Mouse (Mus musculus): ENCODE data around the gene Gm7075. TPM values are rescaled to one million over a fixed set of nuclear protein-coding genes. Genes with fewer than 3 reads are reported as not detected.

Gene Gm7075
- polyA plus RNA-seq, 1 experiment from 2014 or later: not detected

GRCm38 (mm10) chr10:63429785-63430305 lies 8.3 kb upstream of the Gm7075 start, which contains the start of gene Ctnna3:
Gene Ctnna3 (plus strand): TSS chr10:63430098.
- Histone ChIP-seq H3K9me3 (no peaks in the 10 kb centered on the region), H3K36me3 (no peaks in the 10 kb centered on the region), H3K4me1 (no peaks in the 10 kb centered on the region), H3K4me3 (peak within 1 kb of the TSS; percentile 65), H3K27me3 (replicated peaks) (no peaks in the 10 kb centered on the region), H3K4me2 (replicated peaks) (peak within 1 kb of the TSS; percentile 75), H3K27ac (peak within 1 kb of the TSS; percentile 62), H3K9ac (peak within 1 kb of the TSS; percentile 65)
- under 1% methylated on average over 55 of the region's 55 CpGs for WGBS
- peak; percentile 98 for ATAC-seq (ENCODE audit: low FRiP score, low read depth)

- Histone ChIP-seq H3K4me2 (replicated peaks) (peak overlapping the region; percentile 75), H3K36me3 (no peaks in the 10 kb centered on the region), H3K27ac (peak overlapping the region; percentile 62), H3K4me1 (no peaks in the 10 kb centered on the region), H3K9me3 (no peaks in the 10 kb centered on the region), H3K9ac (peak overlapping the region; percentile 65), H3K4me3 (peak overlapping the region; percentile 65), H3K27me3 (replicated peaks) (no peaks in the 10 kb centered on the region)
- peak; percentile 93 for ATAC-seq (ENCODE audit: low FRiP score, low read depth)
- WGBS: under 1% methylated on average over 34 of the region's 34 CpGs
These were observed 7.8 kb upstream of the Gm7075 start for GRCm38 (mm10) chr10:63429380-63429779.

- Histone ChIP-seq H3K27me3 (replicated peaks) (no peaks in the 10 kb centered on the region), H3K9ac (peak overlapping the region; percentile 52), H3K36me3 (no peaks in the 10 kb centered on the region), H3K4me2 (replicated peaks) (peak overlapping the region; percentile 75), H3K4me1 (no peaks in the 10 kb centered on the region), H3K27ac (no peak overlapping the region), H3K9me3 (no peaks in the 10 kb centered on the region), H3K4me3 (peak overlapping the region; percentile 65)
- ATAC-seq (ENCODE audit: low FRiP score, low read depth): no peak
- 3% methylated on average over 11 of the region's 11 CpGs for WGBS
These were observed 7.4 kb upstream of the Gm7075 start for GRCm38 (mm10) chr10:63429023-63429340.

- Histone ChIP-seq H3K9ac (peak overlapping the region; percentile 52), H3K36me3 (no peaks in the 10 kb centered on the region), H3K9me3 (no peaks in the 10 kb centered on the region), H3K27ac (no peak overlapping the region), H3K4me3 (peak overlapping the region; percentile 65), H3K27me3 (replicated peaks) (no peaks in the 10 kb centered on the region), H3K4me1 (no peaks in the 10 kb centered on the region), H3K4me2 (replicated peaks) (peak overlapping the region; percentile 75)
- ATAC-seq (ENCODE audit: low FRiP score, low read depth): no peak
- WGBS: 29% methylated on average over 19 of the region's 19 CpGs
These were observed 6.8 kb upstream of the Gm7075 start for GRCm38 (mm10) chr10:63428243-63429022.

- Histone ChIP-seq H3K27me3 (replicated peaks) (no peaks in the 10 kb centered on the region), H3K4me2 (replicated peaks) (no peak overlapping the region), H3K9ac (no peak overlapping the region), H3K9me3 (no peaks in the 10 kb centered on the region), H3K4me3 (no peak overlapping the region), H3K36me3 (no peaks in the 10 kb centered on the region), H3K27ac (no peak overlapping the region), H3K4me1 (no peaks in the 10 kb centered on the region)
- ATAC-seq (ENCODE audit: low FRiP score, low read depth): no peak
- 83% methylated on average over 8 of the region's 8 CpGs for WGBS
These were observed 5.6 kb upstream of the Gm7075 start for GRCm38 (mm10) chr10:63427146-63427545.

GRCm38 (mm10) chr10:63424475-63424814 lies 2.9 kb upstream of the Gm7075 start:
- H3K27me3 ChIP-seq (replicated peaks): no peaks in the 10 kb centered on the region

GRCm38 (mm10) chr10:63423591-63424474 lies 2.2 kb upstream of the Gm7075 start:
- no peak overlapping the region for H3K4me3 ChIP-seq
- no peaks in the 10 kb centered on the region for H3K9me3 ChIP-seq
- no peaks in the 10 kb centered on the region for H3K36me3 ChIP-seq
- H3K27ac ChIP-seq: no peak overlapping the region
- no peaks in the 10 kb centered on the region for H3K4me1 ChIP-seq
- H3K9ac ChIP-seq: no peak overlapping the region
- WGBS: 85% methylated on average over 9 of the region's 9 CpGs
- no peak overlapping the region for H3K4me2 ChIP-seq (replicated peaks)
- no peak for ATAC-seq (ENCODE audit: low FRiP score, low read depth)
- H3K27me3 ChIP-seq (replicated peaks): no peaks in the 10 kb centered on the region

More at GRCm38 (mm10) chr10:63424475-63424814, 2.9 kb upstream of the Gm7075 start:
- Histone ChIP-seq H3K4me1 (no peaks in the 10 kb centered on the region), H3K36me3 (no peaks in the 10 kb centered on the region), H3K27ac (no peak overlapping the region), H3K4me3 (no peak overlapping the region), H3K4me2 (replicated peaks) (no peak overlapping the region), H3K9ac (no peak overlapping the region), H3K9me3 (no peaks in the 10 kb centered on the region)
- ATAC-seq (ENCODE audit: low FRiP score, low read depth): no peak

- no peak for ATAC-seq (ENCODE audit: low FRiP score, low read depth)
- no peak overlapping the region for H3K4me2 ChIP-seq (replicated peaks)
These were observed 1.1 kb upstream of the Gm7075 start for GRCm38 (mm10) chr10:63422736-63422992.

GRCm38 (mm10) chr10:63417061-63417460 lies 4.5 kb downstream of the Gm7075 start:
- WGBS: 69% methylated on average over 5 of the region's 5 CpGs
- Histone ChIP-seq H3K9ac (no peak overlapping the region), H3K9me3 (no peaks in the 10 kb centered on the region), H3K4me1 (no peaks in the 10 kb centered on the region), H3K4me3 (no peak overlapping the region), H3K27ac (no peak overlapping the region), H3K36me3 (no peaks in the 10 kb centered on the region), H3K27me3 (replicated peaks) (no peaks in the 10 kb centered on the region), H3K4me2 (replicated peaks) (no peak overlapping the region)
- no peak for ATAC-seq (ENCODE audit: low FRiP score, low read depth)

More at GRCm38 (mm10) chr10:63422736-63422992, 1.1 kb upstream of the Gm7075 start:
- Histone ChIP-seq H3K9me3 (no peaks in the 10 kb centered on the region), H3K4me1 (no peaks in the 10 kb centered on the region), H3K9ac (no peak overlapping the region), H3K27ac (no peak overlapping the region), H3K27me3 (replicated peaks) (no peaks in the 10 kb centered on the region), H3K4me3 (no peak overlapping the region), H3K36me3 (no peaks in the 10 kb centered on the region)
- 91% methylated on average over 5 of the region's 5 CpGs for WGBS

- Histone ChIP-seq H3K27ac (no peak overlapping the region), H3K36me3 (no peaks in the 10 kb centered on the region), H3K9ac (no peak overlapping the region), H3K27me3 (replicated peaks) (no peaks in the 10 kb centered on the region), H3K4me1 (no peaks in the 10 kb centered on the region), H3K9me3 (no peaks in the 10 kb centered on the region), H3K4me3 (no peak overlapping the region), H3K4me2 (replicated peaks) (no peak overlapping the region)
- 76% methylated on average over 7 of the region's 7 CpGs for WGBS
- no peak for ATAC-seq (ENCODE audit: low FRiP score, low read depth)
These were observed 5.7 kb downstream of the Gm7075 start for GRCm38 (mm10) chr10:63415850-63416249.

GRCm38 (mm10) chr10:63415287-63415686 lies 6.3 kb downstream of the Gm7075 start:
- ATAC-seq (ENCODE audit: low FRiP score, low read depth): no peak
- 89% methylated on average over 7 of the region's 7 CpGs for WGBS
- H3K9ac ChIP-seq: no peak overlapping the region
- H3K9me3 ChIP-seq: no peaks in the 10 kb centered on the region
- H3K4me2 ChIP-seq (replicated peaks): no peak overlapping the region
- no peaks in the 10 kb centered on the region for H3K27me3 ChIP-seq (replicated peaks)
- H3K27ac ChIP-seq: no peak overlapping the region
- H3K4me3 ChIP-seq: no peak overlapping the region
- no peaks in the 10 kb centered on the region for H3K36me3 ChIP-seq
- H3K4me1 ChIP-seq: no peaks in the 10 kb centered on the region

- ATAC-seq (ENCODE audit: low FRiP score, low read depth): no peak
- Histone ChIP-seq H3K9ac (no peak overlapping the region), H3K9me3 (no peaks in the 10 kb centered on the region), H3K4me1 (no peaks in the 10 kb centered on the region), H3K36me3 (no peaks in the 10 kb centered on the region), H3K27me3 (replicated peaks) (no peaks in the 10 kb centered on the region), H3K4me2 (replicated peaks) (no peak overlapping the region), H3K27ac (no peak overlapping the region), H3K4me3 (no peak overlapping the region)
- 92% methylated on average over 17 of the region's 17 CpGs for WGBS
These were observed 8.8 kb downstream of the Gm7075 start for GRCm38 (mm10) chr10:63412756-63413155.

All from neural tube, embryonic 12.5 days (tissue).